Mouse (Mus musculus) limb, embryonic 13.5 days (tissue): ENCODE measurements around the gene Entpd1. TPM values are rescaled to one million over a fixed set of nuclear protein-coding genes. Genes with fewer than 3 reads are reported as not detected.
A peak's percentile ranks its signal among the peaks of the same experiment; 100 is the strongest.

Experiments
- ATAC-seq: fragments of 200-750 bp; cut with Nextera tagmentation; 2 replicates; pipeline ENCODE4 v1.8.0; 2017; ENCODE audit warnings: low read depth, moderate number of reproducible peaks, moderate TSS enrichment; ENCODE audit not compliant: low FRiP score
- H3K27ac ChIP-seq: fragments of 300-500 bp; sonication (generic); 2 replicates; pipeline ENCODE4 v1.5.1; 2015; ENCODE audit warnings: inconsistent platforms, mild to moderate bottlenecking, moderate library complexity
- H3K27me3 ChIP-seq: fragments of 300-500 bp; sonication (generic); 2 replicates; pipeline ENCODE4 v1.6.1; 2015; ENCODE audit warnings: mild to moderate bottlenecking, inconsistent platforms
- H3K36me3 ChIP-seq: fragments of 300-500 bp; sonication (generic); 2 replicates; pipeline ENCODE4 v1.6.1; 2015; ENCODE audit warnings: inconsistent platforms, mild to moderate bottlenecking, moderate library complexity
- H3K4me1 ChIP-seq: fragments of 300-500 bp; sonication (generic); 2 replicates; pipeline ENCODE4 v1.6.1; 2015; ENCODE audit warnings: inconsistent platforms
- H3K4me2 ChIP-seq: fragments of 300-500 bp; sonication (generic); replicated peaks from 2 replicates; pipeline ENCODE4 v1.6.1; 2015; ENCODE audit warnings: inconsistent platforms, mild to moderate bottlenecking, moderate library complexity
- H3K4me3 ChIP-seq: fragments of 300-500 bp; sonication (generic); 2 replicates; pipeline ENCODE4 v1.5.1; 2015; ENCODE audit warnings: moderate library complexity, mild to moderate bottlenecking, inconsistent platforms
- H3K9ac ChIP-seq: fragments of 300-500 bp; sonication (generic); 2 replicates; pipeline ENCODE4 v1.6.1; 2015; ENCODE audit warnings: mild to moderate bottlenecking, inconsistent platforms
- H3K9me3 ChIP-seq: fragments of 300-500 bp; sonication (generic); 2 replicates; pipeline ENCODE4 v1.6.1; 2016; ENCODE audit warnings: inconsistent platforms
- WGBS: fragments of 180-500 bp; shearing (Covaris S2); methylation state at CpG from one replicate; pipeline ENCODE4 v1.1.7; 2015; 5-methylcytosine and 5-hydroxymethylcytosine counted together
- polyA plus RNA-seq: library from polyadenylated mRNA; unstranded; fragments of >200 nt; fragmentation: Nextera tagmentation; extraction: Ambion mirVana; gene quantifications from 2 replicates; pipeline ENCODE4 v1.2.1, GENCODE M21; 2015

Entpd1 gene
- polyA plus RNA-seq, result 5.5 and 7.0 TPM in 2 replicates

DNA sequence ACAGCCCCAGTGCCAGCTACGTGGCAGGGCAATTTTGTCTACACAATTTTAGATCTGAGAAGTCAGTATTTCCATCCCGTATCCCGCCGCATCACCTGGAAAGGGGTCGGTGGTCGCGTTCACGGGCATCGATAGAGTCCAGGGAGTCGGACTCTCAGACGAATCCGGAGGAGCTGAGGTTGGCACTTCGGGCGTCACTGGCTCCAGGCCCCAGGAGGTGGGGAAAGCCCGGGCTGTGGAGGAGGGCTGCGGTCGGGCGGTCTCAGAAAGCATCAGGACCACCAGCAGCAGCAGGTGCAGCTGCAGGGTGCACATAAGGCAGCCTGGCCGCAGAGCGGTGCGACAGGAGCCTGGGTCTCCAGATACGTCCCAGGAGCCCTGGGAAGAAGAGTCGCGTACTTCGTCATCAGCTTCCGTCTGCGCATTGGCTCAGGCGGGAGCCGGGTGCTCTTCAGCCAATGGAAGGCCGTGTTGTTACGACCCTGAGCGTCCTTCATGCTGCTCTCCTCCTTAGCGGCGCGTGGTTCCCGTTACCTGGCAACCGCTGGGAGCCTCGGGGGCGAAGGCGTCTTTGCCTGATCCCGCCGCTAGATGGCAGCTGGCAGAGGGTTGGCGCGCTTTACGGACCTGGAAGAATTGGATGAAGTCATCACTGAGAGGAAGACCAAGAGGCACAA lies at the start of gene Entpd1, which contains the start of gene Tctn3:
TSS of gene Entpd1 (plus strand) at position 537 of the 677 bp plus-strand sequence.
TSS of gene Tctn3 (minus strand) at position 404 of the 677 bp plus-strand sequence.
- Histone ChIP-seq H3K4me2 (peak within 1 kb of the TSS; percentile 79), H3K4me1 (peaks cover 6% of the 10 kb centered on the region), H3K4me3 (peak within 1 kb of the TSS; percentile 82), H3K36me3 (peaks cover 29% of the 10 kb centered on the region), H3K27me3 (peaks cover 4% of the 10 kb centered on the region; the same call in 1 of the 2 replicates), H3K9ac (peak within 1 kb of the TSS; percentile 72), H3K27ac (no peak within 1 kb of the TSS), H3K9me3 (no peaks in the 10 kb centered on the region)
- under 1% methylated on average over 45 of the region's 45 CpGs for WGBS
- ATAC-seq, result peak; percentile 100

DNA sequence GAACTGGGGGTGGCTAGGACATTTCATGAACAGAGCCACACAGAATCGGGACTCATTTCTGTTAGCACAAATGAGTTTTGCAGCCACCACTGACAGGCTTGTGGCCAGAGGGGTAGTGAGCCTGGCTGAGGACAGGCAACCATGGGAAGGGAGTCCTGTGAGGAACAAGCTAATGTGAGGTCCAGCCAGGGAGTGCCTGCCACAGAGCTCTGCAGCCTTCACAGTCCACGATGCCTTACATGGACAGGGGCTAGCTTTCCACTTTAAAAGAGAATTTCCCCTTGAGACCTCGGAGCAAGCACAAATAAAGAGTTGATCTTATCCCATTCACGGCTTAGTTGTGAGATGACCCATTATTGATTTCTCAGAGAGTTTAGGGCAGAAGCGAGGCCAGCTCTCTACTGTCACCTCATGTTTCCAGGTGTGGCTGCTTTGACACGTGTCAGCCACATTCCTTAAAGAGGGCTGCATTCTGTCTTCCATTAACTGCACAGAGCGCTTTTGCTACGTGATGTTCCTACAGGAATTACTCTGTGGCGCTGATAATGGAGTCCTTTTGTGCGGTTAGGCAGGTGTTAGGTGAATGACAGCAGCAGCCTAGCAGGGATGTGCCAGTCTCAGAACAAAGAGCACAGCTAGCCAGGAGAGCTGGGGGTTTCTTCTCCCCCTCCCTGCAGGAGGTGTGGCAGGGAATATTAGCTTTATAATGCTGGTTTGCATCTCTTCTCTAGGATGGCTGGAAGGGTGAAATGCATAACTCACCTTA lies 48.1 kb upstream of the Entpd1 start:
- Histone ChIP-seq H3K4me3 (no peak overlapping the region), H3K27me3 (no peaks in the 10 kb centered on the region), H3K36me3 (peaks cover 74% of the 10 kb centered on the region), H3K27ac (no peak overlapping the region), H3K9ac (no peak overlapping the region), H3K4me2 (no peak overlapping the region), H3K4me1 (no peaks in the 10 kb centered on the region), H3K9me3 (no peaks in the 10 kb centered on the region)
- 85% methylated on average over 10 of the region's 10 CpGs for WGBS
- no peak for ATAC-seq

DNA sequence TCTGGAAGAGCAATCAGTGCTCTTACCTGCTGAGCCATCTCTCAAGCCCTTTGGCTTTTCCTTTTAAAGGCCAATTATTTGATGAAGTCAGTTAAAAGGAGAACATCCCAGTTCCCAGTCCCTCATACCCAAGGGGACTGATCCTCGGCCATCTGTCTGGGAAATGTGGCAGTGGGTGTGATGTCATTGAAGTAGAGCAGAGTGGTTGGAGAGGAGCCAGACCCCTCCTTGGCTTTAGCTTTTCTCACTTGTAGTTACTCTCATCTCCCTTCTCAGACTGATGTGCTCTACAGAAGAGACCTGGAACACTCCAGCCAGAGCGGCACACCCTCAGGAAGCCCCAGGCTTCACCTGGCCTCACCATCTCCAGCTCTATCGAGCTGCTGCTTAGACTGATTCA lies 44.5 kb upstream of the Entpd1 start:
- Histone ChIP-seq H3K27me3 (no peaks in the 10 kb centered on the region), H3K4me1 (no peaks in the 10 kb centered on the region), H3K9ac (no peak overlapping the region), H3K4me2 (no peak overlapping the region), H3K27ac (no peak overlapping the region), H3K4me3 (no peak overlapping the region), H3K36me3 (peaks cover 98% of the 10 kb centered on the region), H3K9me3 (peaks cover 15% of the 10 kb centered on the region)
- 87% methylated on average over 3 of the region's 3 CpGs for WGBS
- no peak for ATAC-seq

DNA sequence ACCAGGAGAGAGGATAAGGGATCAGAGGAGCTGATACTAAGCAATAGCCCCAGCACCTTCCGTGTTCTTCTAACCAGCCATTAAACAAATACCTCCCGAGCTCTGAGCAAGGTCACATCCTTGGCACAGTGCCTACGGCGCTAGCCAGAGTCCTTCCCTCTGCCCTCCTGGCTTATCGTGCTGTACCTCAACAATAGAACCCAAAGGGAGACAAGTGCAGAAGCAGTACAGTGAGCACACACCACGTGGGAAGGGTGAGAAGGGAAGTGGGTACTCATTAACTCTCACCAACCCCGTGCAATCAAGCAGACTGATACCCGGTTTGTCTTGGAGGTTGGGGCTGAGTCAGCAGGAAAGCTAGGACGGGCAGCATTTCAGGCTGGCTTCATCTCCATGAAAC lies 41.4 kb upstream of the Entpd1 start:
- H3K27ac ChIP-seq, result no peak overlapping the region
- H3K9me3 ChIP-seq, result peaks cover 15% of the 10 kb centered on the region
- 93% methylated on average over 9 of the region's 9 CpGs for WGBS
- H3K27me3 ChIP-seq, result no peaks in the 10 kb centered on the region
- no peak for ATAC-seq
- H3K4me1 ChIP-seq, result no peaks in the 10 kb centered on the region
- no peak overlapping the region for H3K4me3 ChIP-seq
- no peak overlapping the region for H3K4me2 ChIP-seq
- H3K36me3 ChIP-seq, result peaks cover 99% of the 10 kb centered on the region
- no peak overlapping the region for H3K9ac ChIP-seq

DNA sequence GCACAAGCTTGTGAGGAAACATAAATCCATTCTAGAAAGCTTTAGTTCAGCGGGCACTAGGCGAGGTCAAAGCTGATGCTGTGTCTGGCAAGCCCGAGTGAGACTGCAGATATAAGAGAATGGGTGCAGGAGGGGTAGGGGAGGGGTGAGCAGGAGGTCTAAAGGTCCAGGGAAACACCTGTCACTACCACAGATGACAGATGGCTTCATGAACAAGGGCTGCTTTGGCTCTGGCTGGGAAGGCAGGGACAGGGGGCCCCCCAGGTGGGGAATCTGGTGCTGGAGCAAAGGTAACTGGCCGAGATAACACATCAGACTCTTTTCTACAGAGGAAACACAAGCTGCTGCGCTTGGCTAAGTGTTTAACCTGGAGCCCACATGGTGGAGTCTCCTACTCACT lies 36.7 kb upstream of the Entpd1 start:
- H3K9me3 ChIP-seq, result peaks cover 5% of the 10 kb centered on the region
- H3K4me3 ChIP-seq, result no peak overlapping the region
- no peak overlapping the region for H3K9ac ChIP-seq
- WGBS, result 82% methylated on average over 5 of the region's 5 CpGs
- no peak overlapping the region for H3K27ac ChIP-seq
- H3K4me1 ChIP-seq, result no peaks in the 10 kb centered on the region
- H3K36me3 ChIP-seq, result peaks cover 99% of the 10 kb centered on the region
- no peaks in the 10 kb centered on the region for H3K27me3 ChIP-seq
- H3K4me2 ChIP-seq, result no peak overlapping the region
- ATAC-seq, result no peak

DNA sequence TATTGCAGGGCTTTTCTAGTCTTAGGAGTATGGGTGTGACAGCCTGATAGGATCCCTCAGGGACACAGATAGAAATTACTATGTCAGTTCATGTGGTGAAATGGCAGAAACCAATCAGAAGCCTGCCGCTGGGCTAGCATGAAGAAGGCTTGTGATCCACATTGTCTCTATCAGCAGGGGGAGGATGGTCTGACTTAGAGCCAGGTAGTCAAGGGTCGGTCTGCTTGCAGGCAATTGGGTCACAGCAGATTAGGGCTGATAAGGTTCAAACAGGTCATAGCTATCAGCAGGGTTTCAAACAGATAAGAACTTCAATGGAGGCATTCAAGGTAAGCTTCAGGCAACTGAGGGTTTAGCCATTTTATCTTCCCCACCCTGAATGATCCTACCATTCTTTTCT lies 31.3 kb upstream of the Entpd1 start:
- H3K36me3 ChIP-seq, result peaks cover 86% of the 10 kb centered on the region
- no peaks in the 10 kb centered on the region for H3K27me3 ChIP-seq
- H3K27ac ChIP-seq, result no peak overlapping the region
- ATAC-seq, result no peak
- no peak overlapping the region for H3K4me2 ChIP-seq
- WGBS, result 83% methylated on average over 2 of the region's 2 CpGs
- H3K9me3 ChIP-seq, result no peaks in the 10 kb centered on the region
- no peak overlapping the region for H3K9ac ChIP-seq
- H3K4me1 ChIP-seq, result no peaks in the 10 kb centered on the region
- no peak overlapping the region for H3K4me3 ChIP-seq

DNA sequence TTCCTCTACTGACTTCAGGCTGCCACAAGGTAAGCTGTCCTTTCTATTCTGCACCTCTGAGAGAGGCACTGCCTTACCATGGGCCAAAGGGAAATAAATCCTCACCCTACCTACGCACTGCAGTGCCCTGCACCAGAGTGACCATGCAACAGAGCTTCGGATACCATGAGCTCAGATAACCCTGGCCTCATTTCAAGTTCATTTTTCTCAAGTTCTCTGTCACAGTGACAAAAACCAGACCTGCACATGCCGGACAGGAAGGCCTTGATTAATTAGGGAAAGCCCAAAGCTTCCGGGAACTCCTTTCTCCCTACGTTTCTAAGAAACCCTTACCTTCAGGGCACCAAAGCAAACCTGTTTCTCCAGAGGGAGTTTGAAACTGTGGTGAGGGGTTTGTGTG lies 30.5 kb upstream of the Entpd1 start:
- H3K4me3 ChIP-seq, result no peak overlapping the region
- H3K9me3 ChIP-seq, result no peaks in the 10 kb centered on the region
- no peak overlapping the region for H3K9ac ChIP-seq
- no peak overlapping the region for H3K27ac ChIP-seq
- WGBS, result 50% methylated on average over 5 of the region's 5 CpGs
- no peaks in the 10 kb centered on the region for H3K27me3 ChIP-seq
- ATAC-seq, result no peak
- H3K4me1 ChIP-seq, result peaks cover under 1% of the 10 kb centered on the region
- peaks cover 78% of the 10 kb centered on the region for H3K36me3 ChIP-seq
- no peak overlapping the region for H3K4me2 ChIP-seq

DNA sequence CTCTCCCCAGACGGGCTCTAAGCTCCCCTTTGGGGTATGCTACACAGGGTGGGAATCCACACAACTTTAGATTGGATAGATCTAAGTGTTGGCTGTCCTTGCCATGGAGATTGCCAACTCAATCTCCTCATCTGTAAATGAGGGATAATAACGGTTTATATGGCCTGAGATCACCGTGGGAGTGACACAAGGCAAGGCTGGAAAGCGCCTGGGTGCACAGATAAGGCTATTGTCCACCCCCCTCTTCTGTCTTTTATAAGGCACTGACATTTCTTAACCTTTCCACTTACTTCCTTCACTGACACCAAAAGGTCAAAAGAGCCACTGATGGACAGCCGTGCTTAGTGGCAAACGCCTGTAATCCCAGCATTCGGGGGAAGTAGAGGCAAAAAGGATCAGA lies 25.3 kb upstream of the Entpd1 start:
- no peak for ATAC-seq
- H3K4me1 ChIP-seq, result peaks cover 13% of the 10 kb centered on the region
- H3K36me3 ChIP-seq, result peaks cover 28% of the 10 kb centered on the region
- WGBS, result 63% methylated on average over 7 of the region's 7 CpGs
- peak overlapping the region; percentile 87 for H3K4me3 ChIP-seq
- no peaks in the 10 kb centered on the region for H3K27me3 ChIP-seq
- peak overlapping the region; percentile 80 for H3K9ac ChIP-seq
- H3K27ac ChIP-seq, result no peak overlapping the region
- H3K4me2 ChIP-seq, result peak overlapping the region; percentile 83
- no peaks in the 10 kb centered on the region for H3K9me3 ChIP-seq

DNA sequence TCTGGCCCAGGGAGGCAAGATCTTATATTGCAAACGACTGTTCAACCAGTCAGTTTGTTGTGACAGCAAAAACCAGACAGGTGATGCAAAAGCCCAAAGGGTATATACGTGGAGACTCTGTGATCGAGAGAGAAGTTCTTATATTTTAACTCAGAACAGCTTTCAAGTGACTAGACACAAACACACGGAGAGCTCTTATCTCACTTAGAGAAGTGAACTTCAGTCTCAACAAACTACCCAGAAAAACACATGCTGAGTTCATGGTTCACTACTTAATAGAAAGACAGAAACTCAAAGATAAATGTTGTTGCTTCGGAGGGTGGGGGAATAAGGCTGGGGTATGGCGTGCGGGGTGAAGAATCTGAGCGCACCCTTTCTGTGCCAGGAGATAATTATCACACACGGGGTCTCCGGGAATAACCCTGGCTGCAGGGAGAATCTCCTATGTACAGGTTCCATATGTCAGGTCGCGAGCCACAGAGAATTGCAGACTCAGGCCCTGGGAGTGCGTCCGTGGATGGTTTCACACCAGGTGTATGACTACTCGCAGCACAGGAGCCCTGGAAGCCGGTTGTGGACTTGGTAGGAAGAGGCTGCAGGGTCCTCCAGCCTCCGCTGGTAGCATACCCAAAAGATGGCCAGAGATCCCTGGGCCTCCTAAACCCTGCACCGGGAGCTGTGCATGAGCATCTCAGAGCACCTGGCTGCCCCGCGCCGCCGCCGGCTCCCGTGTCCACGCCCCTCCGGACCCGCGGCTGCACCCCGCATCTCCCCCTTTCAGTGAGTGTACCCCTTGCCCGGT lies 24.5 kb upstream of the Entpd1 start:
- no peak; the same call in 1 of the 2 replicates for ATAC-seq
- 4% methylated on average over 30 of the region's 30 CpGs for WGBS
- peak overlapping the region; percentile 83 for H3K4me2 ChIP-seq
- H3K27me3 ChIP-seq, result no peaks in the 10 kb centered on the region
- H3K27ac ChIP-seq, result no peak overlapping the region
- H3K4me1 ChIP-seq, result peaks cover 13% of the 10 kb centered on the region
- H3K36me3 ChIP-seq, result peaks cover 20% of the 10 kb centered on the region
- H3K4me3 ChIP-seq, result peak overlapping the region; percentile 87
- peak overlapping the region; percentile 80 for H3K9ac ChIP-seq
- no peaks in the 10 kb centered on the region for H3K9me3 ChIP-seq

DNA sequence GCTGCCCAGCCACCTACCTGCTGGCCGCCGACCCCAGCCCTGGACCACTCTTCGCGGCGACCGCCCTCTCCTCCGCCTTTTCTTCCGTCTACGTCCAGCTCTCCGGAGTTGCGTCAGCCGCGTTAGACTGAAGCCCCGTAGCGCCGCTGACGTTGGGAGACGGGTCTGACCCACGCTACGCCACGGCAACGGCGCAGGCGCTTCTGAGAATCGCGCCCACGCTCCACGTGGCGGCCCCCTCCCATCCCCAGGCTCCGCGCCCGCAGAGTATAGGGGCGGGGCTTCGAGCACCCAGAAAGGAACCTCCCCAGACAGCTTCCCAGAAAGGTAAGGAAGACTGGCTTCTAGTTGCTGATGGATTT lies 23.9 kb upstream of the Entpd1 start, which contains the start of gene Aldh18a1:
TSS of gene Aldh18a1 (minus strand) at position 171 of the 362 bp plus-strand sequence.
- 0% methylated on average over 34 of the region's 34 CpGs for WGBS
- Histone ChIP-seq H3K9ac (peak within 1 kb of the TSS; percentile 80), H3K27ac (no peak within 1 kb of the TSS), H3K36me3 (peaks cover 14% of the 10 kb centered on the region), H3K27me3 (no peaks in the 10 kb centered on the region), H3K4me3 (peak within 1 kb of the TSS; percentile 87), H3K4me1 (peaks cover 13% of the 10 kb centered on the region), H3K4me2 (peak within 1 kb of the TSS; percentile 83), H3K9me3 (no peaks in the 10 kb centered on the region)
- peak; percentile 94 for ATAC-seq

DNA sequence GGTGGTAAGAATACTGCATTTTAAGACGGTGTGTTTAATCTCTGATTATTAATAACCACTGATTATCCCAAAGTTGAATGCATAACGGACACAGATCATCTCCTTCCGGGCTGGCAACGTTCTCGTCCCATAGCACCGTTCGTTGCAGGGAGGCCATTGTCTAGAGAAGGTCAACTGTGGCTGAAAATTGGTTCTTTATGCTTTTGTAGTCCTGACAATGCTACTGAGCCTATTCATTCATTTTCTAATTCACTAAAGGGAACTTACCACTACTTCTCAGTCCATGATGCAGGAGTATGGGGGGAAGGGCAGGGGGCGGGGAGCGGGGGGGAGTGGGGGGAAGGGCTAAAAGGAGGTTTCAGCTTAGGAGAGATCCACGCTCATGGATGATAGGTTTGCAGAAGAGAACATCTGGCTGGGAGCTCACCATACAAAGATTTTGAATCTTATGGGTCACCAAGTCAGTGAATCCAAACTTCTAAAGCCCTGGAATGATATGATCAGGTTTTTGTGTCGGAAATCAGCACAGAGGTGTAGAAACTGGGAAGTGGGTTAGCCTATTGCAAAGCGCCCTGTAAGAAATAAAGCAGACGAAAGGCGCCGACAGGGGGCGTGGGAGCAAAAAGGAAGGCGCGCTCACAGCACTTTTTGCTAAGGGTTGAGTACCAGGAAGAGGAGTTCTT lies 23.2 kb upstream of the Entpd1 start:
- H3K4me3 ChIP-seq, result peak overlapping the region; percentile 87
- H3K27me3 ChIP-seq, result no peaks in the 10 kb centered on the region
- no peaks in the 10 kb centered on the region for H3K9me3 ChIP-seq
- peaks cover 13% of the 10 kb centered on the region for H3K4me1 ChIP-seq
- H3K36me3 ChIP-seq, result peaks cover 10% of the 10 kb centered on the region
- H3K27ac ChIP-seq, result no peak overlapping the region; the same call in 1 of the 2 replicates
- under 1% methylated on average over 18 of the region's 18 CpGs for whole genome bisulfite sequencing
- ATAC-seq, result peak; percentile 62
- peak overlapping the region; percentile 61 for H3K9ac ChIP-seq
- peak overlapping the region; percentile 83 for H3K4me2 ChIP-seq
